Mouse (Mus musculus) testis, postnatal 14 days (tissue): ENCODE data around the gene Selenos.
"Not testable (repeated sequence)": the region's sequence is repeated elsewhere in the genome, so short reads cannot be mapped to it uniquely, and the experiment has no call there.

Experiments used
- DNase-seq: peaks from one replicate; pipeline ENCODE4 v3.0.0; 2021; ENCODE audit warnings: low spot score

The Selenos gene

GRCm38 (mm10) chr7:66079364-66080230 lies at the start of gene Selenos:
Gene Selenos, plus strand, starts transcription at chr7:66079649.
- DNase-seq: peak; percentile 96

DNA sequence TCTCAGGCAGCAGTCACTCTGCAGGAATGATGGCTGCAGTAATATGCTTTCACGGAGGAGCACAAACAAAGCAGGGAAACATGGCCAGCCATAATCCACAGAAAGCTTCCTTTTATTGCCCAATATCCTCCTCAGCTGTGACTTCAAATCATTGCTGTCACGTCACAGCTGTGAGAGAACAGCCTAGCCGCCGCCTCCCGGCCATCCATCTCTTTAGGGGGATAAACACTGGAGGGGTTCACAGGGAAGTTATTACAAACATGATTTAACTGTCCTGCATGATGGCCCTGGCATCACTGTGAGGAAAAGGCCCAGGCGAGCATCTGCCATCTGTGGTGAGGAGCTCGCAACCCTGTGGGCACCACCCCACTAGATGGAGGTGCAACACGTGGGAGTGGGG lies 42.6 kb upstream of the Selenos start:
- DNase-seq: no peak

DNA sequence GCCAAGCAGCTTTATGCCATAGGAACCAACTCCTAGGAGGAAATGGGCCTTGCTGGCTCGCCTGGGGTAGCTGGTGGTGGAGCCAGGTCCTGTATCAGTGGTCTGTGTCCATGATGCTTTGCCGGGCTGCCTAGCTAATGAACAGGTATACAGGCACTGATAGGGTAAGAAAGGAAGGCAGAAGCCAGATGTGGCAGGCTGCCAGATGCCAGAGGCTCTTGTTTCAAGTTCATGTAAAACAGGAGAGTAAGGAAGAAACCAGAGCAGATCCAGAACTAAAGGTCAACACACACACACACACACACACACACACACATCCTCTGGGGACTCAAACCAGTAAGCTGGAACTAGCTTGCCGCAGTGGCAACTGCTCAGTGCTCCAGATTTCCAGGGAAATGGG lies 41.2 kb upstream of the Selenos start:
- DNase-seq: no peak

GRCm38 (mm10) chr7:66038730-66039129 lies 40.7 kb upstream of the Selenos start:
- no peak for DNase-seq

DNA sequence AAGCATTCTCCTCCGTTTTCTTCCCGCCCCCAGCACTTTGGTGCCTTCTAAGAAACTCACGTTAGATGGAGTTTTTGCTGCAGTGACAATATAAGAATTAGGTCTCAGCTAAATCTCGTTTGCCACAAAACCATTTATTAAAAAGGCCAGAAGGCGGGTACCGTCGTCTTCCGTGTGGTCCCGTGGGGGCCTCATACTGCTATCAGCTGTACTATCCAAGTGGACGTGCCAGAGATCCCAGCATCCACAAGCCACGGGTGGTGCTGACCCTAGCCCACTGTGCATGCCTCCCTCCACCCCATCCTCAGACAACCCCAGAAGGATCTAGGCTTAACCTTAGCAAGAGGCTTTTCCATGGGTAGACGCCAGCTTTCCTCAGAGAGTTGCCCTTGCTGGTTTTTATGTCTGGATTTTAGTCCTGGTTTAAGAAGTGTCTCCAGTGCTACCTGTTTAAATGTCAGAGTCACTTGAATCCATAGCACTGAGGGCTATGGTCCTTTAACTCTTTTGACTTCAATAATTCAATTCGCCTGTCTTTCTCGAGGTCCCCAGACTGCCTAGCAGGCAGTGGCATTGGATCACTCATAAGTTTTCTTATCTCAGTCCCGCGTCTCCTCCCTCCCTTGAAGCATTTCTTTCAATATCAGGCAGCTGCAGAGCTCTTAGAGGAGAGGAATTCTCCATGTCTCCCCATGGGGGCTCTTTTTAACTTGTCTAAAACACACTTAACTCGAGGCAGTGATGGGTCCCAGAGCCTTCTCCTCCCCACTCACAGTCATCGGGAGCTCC lies 39.2 kb upstream of the Selenos start:
- DNase-seq: no peak

- no peak for DNase-seq
Observed at GRCm38 (mm10) chr7:66043552-66044459, 35.6 kb upstream of the Selenos start, which contains the start of gene Gm45213. Gene Gm45213, plus strand, starts transcription at chr7:66043602.

- no peak for DNase-seq
Observed at GRCm38 (mm10) chr7:66044617-66045016, 34.8 kb upstream of the Selenos start.

DNA sequence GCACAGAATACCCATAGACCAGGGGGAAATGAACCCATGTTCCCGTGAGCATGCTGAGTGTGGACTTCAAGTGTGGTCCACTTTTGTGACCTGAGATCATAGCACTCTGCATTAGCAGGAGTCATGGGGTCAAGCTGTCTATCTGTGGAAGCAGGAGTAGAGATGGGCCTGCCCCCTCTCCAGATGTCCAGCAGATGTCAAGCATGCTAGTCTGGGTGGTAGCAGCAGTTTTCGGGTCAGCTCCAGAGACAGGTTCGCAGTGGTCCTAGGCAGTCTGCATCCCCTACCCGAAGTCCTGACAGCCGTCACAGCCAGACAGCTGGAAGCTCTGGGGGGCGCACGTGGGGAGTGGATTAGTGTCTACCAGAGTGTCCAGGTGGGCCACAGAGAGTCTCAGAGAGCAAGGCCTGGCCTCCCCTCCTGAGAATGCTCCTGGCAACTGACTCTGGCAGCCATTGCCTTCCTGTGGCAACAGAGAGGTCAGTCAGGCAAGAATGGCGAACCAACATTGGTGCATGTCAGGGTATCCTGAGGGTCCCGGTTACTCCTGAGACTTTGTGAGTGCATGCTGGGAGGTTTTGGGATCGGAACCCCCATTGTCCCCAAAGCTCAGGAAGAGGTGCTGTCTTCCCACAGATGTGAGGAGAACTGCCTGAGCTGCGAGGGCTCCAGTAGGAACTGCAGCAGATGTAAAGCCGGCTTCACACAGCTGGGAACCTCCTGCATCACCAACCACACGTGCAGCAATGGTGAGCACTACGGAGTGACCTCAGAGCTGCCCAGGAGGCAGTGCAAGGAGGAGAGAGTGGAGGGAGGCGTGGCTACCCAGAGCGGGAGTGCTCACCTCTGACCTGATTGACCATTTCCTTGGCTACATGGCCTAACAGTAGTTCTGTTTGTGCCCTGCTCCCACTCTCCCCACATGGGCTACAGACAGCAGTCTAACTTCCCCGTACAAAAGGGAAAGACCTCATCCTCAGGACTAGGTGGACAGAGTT lies 32.2 kb upstream of the Selenos start:
- DNase-seq: no peak

DNA sequence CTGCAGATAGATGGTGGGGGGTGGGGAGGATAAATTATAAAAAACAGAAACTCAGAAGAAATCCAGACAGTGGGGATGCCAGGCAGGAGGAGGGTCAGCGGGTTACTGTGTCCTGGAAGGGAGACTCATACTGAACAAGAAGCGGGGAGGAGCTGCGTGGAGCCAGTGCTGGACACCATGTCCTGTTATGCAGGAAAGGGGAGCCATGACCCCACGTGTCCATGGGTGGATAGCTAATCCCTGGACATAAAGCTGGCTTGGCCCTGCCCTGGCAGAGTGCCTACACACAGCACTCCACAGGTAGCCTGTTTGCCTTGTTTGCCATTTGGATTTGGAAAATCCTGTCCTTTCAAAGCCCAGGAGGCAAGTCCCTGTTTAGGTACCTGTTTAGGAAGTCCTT lies 31.5 kb upstream of the Selenos start:
- no peak for DNase-seq

- DNase-seq: no peak
Observed at GRCm38 (mm10) chr7:66048446-66049230, 30.8 kb upstream of the Selenos start.

- DNase-seq: no peak
Observed at GRCm38 (mm10) chr7:66053946-66054483, 25.4 kb upstream of the Selenos start.

DNA sequence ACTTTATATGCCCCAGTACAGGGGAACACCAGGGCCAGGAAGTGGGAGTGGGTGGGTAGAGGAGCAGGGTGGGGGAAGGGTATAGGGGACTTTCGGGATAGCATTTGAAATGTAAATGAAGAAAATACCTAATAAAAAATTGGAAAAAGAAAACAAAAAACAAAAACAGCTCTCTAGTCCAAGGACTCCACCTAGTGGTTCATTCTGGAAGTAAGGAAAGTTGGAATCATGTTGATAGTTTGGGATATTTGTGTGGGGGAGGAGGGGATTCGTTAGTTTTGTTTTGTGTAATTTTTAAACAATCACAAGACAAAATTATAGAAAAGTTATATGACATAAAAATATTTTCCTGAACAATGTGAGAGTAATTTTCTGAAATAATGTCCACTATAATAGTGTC lies 24.1 kb upstream of the Selenos start:
- not testable (repeated sequence) for DNase-seq

DNA sequence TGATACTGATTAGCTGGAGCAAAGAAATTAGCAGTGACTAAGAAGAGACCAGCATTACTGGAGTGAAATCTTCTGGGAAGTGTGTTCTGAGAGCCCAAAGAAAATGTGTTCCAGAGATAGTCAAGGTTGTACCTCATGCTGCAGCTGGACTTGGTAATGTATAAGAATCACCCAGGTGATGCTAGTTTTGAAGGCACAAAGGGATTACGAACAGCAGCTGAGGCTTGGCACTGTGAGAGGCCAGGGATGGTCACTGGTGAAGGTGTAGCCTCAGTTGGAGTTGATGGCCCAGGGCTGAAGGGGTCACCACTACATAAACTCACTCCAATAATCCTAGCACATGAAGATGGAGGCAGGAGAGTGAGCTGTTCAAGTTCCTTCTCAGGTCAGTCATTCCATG lies 20.7 kb upstream of the Selenos start, which contains the start of gene Snrpa1:
Gene Snrpa1 (plus strand): TSS at position 301 of the 400 bp plus-strand sequence.
- DNase-seq: no peak

DNA sequence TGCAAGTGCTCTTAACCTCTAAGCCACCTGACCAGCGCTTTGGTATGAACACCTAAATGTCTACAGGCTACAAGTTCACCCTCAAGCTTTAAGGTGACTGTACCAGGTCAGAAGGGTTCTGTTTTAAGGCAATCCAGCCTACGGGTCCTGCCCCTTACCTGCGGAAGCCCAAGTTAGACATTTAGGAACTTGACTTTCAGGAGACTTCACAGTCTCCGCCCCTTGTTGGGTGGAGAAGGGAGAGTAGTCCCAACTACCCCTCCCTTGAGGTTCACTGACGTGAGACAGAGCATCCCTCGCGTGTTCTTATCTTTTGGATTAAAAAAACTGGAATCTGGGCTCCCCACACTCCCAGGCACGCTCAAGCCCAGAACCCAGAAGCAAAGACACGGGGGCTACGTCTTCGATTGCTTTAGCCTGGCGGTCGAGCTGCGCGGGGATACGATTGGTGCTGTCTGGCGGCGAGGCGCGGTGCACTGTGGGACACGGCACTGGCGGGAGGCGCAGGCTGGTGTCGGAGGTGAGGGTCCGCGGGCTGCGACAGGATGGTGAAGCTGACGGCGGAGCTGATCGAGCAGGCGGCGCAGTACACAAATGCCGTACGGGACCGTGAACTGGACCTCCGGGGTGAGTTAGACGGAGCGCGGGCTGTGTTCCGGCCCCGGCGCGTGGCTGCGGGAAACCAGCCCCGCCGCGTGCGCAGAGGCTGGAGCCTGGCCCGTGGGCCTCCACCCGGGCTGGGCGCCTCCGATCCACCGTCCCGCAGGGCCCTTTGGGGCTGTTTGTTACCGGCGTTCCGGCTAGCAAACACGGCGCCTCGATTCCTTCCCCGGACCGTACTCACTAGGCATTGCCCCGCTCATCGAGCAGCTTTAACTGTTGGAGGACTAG lies 19.1 kb upstream of the Selenos start:
- DNase-seq: peak; percentile 92

DNA sequence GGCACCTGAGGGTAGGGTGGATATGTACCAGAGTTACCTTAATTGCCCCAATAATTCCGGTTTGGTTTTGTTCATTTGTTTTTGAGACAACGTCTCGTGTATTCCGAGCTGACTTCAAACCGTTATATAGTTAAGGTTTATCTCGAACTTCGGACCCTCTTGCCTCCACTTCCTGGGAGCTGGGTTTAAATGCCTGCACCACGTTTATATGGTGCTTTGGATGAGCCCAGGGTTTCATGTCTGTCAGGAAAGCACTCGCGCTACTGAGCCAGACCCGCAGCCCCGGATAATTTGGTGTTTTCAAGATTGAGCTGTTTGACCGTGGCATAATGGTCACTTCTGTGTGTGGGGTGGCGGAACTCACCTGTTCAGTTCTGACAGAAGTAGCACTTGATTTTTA lies 18.4 kb upstream of the Selenos start:
- no peak for DNase-seq

GRCm38 (mm10) chr7:66076411-66076810 lies 3.0 kb upstream of the Selenos start:
- DNase-seq: no peak

- no peak for DNase-seq
Observed at GRCm38 (mm10) chr7:66080231-66080613, 773 bp downstream of the Selenos start.

- DNase-seq: no peak
Observed at GRCm38 (mm10) chr7:66083757-66084156, 4.3 kb downstream of the Selenos start.

DNA sequence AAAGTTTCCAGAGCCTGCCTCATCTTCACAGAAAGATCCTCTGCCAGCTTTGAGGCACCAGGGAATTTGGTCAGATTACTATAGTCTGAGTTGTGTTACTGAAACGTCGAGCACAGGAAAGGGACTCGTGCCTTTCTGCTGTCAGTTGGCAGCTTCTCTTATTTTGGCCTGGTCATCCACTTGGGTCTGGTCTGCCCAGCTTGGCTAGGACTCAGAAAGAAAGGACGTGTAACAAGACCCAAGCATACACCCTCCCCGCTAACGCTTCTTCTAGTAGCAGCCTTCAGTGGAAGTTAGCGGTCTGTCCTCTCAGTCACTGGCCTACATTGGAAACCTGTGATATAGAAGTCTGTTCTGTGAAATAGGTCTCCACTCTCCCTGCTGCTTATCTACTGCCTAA lies 5.1 kb downstream of the Selenos start:
- DNase-seq: no peak
